Mouse (Mus musculus) ES-E14 (cell line): ENCODE results near the gene Rnd1. TPM values are rescaled to one million over a fixed set of nuclear protein-coding genes. Genes with fewer than 3 reads are reported as not detected.

Experiments used
- DNase-seq: peaks from one replicate; pipeline ENCODE4 v3.0.0-alpha.2; 2013; ENCODE audit warnings: low read depth, low spot score
- H3K27ac ChIP-seq: 2 replicates; pipeline ENCODE4 v1.5.1; 2012; ENCODE audit warnings: low read depth, mild to moderate bottlenecking, low read length, moderate library complexity, mixed read lengths; ENCODE audit not compliant: poor library complexity, insufficient read depth, severe bottlenecking
- H3K36me3 ChIP-seq: 2 replicates; pipeline ENCODE4 v1.6.1; 2012; ENCODE audit warnings: mild to moderate bottlenecking, low read length, moderate library complexity, mixed read lengths; ENCODE audit not compliant: control insufficient read depth, poor library complexity, insufficient read depth, severe bottlenecking
- H3K4me1 ChIP-seq, 2 experiments: fragments of 150-350 bp in 1 of 2; sonication (generic) in 1 of 2; 2 replicates each; pipeline ENCODE4 v1.6.1; 2012; ENCODE audit warnings: low read length in 2 of 2, mild to moderate bottlenecking in 1 of 2, mixed read lengths in 1 of 2; ENCODE audit not compliant: control insufficient read depth in 2 of 2, insufficient read depth in 2 of 2, poor library complexity in 1 of 2
- H3K4me3 ChIP-seq, 2 experiments: fragments of 150-350 bp in 1 of 2; sonication (generic) in 1 of 2; 2 replicates each; pipeline ENCODE4 v1.5.1; 2012; ENCODE audit warnings: low read length in 2 of 2, low read depth in 1 of 2, mild to moderate bottlenecking in 1 of 2, mixed read lengths in 1 of 2; ENCODE audit not compliant: insufficient read depth in 1 of 2, poor library complexity in 1 of 2, severe bottlenecking in 1 of 2
- H3K9ac ChIP-seq: 2 replicates; pipeline ENCODE4 v1.6.1; 2012; ENCODE audit warnings: low read depth, mild to moderate bottlenecking, low read length, mixed read lengths; ENCODE audit not compliant: poor library complexity, insufficient read depth, severe bottlenecking
- H3K9me3 ChIP-seq: fragments of 150-350 bp; sonication (generic); 2 replicates; pipeline ENCODE4 v1.6.1; 2012; ENCODE audit warnings: low read depth, mild to moderate bottlenecking, low read length; ENCODE audit not compliant: control insufficient read depth, insufficient read depth
- CHD2 ChIP-seq: IDR thresholded peaks from 2 replicates; pipeline ENCODE4 v1.6.1; 2014; ENCODE audit warnings: mild to moderate bottlenecking, low read depth, low read length, inconsistent platforms
- HCFC1 ChIP-seq: IDR thresholded peaks from 2 replicates; pipeline ENCODE4 v1.6.1; 2012; ENCODE audit warnings: low read length, inconsistent platforms, borderline replicate concordance; ENCODE audit not compliant: insufficient read depth
- MAFK ChIP-seq: IDR thresholded peaks from 2 replicates; pipeline ENCODE4 v1.6.1; 2014; ENCODE audit warnings: mild to moderate bottlenecking, low read depth, low read length, inconsistent platforms; ENCODE audit not compliant: insufficient read depth
- ZC3H11A ChIP-seq: IDR thresholded peaks from 2 replicates; pipeline ENCODE4 v1.6.1; 2012; ENCODE audit warnings: low read depth, mild to moderate bottlenecking, inconsistent platforms, low read length, borderline replicate concordance
- ZNF384 ChIP-seq: IDR thresholded peaks from 2 replicates; pipeline ENCODE4 v1.6.1; 2012; ENCODE audit warnings: low read depth, low read length, inconsistent platforms
- in situ Hi-C, 2 experiments: fragments of 600-800 bp; cut with MboI; formaldehyde crosslinking; loops; one replicate each; pipeline ENCODE4 v1.15.1; 2025; ENCODE audit warnings: low sequenced_read_pairs in 2 of 2, inconsistent platforms in 1 of 2; ENCODE audit not compliant: unreplicated experiment in 2 of 2
- total RNA-seq: library from RNA; depleted of rRNA; stranded (reverse); fragments of 300-350 nt; gene quantifications from 2 replicates; pipeline ENCODE4 v1.2.3, GENCODE M21; 2012

The Rnd1 gene
- total RNA-seq, 1 experiment: 7.6 TPM

DNA sequence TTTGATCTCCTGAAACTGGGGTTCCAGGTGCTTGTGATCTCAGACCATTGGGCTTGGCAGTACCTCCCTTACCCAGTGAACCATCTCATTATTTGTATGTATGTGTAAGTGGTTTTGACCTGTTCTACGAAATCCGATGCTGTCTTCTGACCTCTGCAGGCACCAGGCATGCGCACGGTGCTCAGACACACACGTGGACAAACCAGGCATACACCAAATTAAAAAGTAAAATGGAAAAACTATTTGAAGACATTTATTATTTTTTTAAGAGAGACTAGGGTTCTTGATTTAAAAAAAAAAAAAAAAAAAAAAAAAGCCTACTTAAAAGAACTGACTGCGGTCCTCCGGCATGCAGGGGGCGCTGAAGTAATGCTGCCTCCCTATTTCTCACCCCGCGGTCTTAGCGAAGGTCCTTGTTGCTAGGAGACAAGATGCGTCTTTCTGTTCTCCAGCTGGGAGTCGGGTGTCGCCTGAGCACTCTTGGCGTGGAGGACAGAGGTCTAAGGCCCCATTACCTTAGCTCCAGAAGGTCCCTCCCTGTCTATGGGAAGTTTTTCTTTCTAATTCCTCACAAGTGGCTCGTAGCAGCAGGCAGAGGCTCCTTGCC is 30.6 kb upstream of the Rnd1 start, which contains the start of gene Ccdc65:
TSS of gene Ccdc65 (plus strand) at position 442 of the 607 bp plus-strand sequence.
- in situ Hi-C loops: no loop called here
- H3K27ac ChIP-seq: no peak within 1 kb of the TSS
- no peaks in the 10 kb centered on the region; a peak in 1 of 4 replicates for H3K4me1 ChIP-seq
- peak within 1 kb of the TSS; percentile 52 to 63 for H3K4me3 ChIP-seq
- TF ChIP-seq HCFC1 (peak; percentile 75; the same call in 1 of the 2 replicates), MAFK (no peak), CHD2 (no peak), ZC3H11A (no peak), ZNF384 (peak; percentile 99)
- DNase-seq: peak; percentile 91
- H3K36me3 ChIP-seq: no peaks in the 10 kb centered on the region
- no peak within 1 kb of the TSS for H3K9ac ChIP-seq
- H3K9me3 ChIP-seq: no peaks in the 10 kb centered on the region

DNA sequence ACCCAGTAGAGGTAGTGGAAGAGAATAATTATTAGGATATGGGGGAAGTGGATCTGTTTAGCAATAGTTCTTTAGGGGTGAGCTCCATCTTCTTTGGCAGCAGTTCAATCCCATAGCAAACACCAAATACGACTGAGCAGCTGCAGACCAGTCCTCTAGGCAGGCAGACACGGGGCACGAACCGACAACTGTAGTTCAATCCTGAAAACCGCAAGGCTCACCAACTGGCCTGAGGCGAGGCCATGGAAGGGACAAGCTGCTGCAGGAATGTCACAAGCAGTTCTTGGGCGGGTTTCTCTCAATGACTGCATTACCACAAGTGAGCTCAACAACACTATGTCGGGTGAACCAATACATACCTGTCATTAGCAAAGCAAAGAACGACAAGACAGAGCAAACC is 27.1 kb upstream of the Rnd1 start:
- no peak overlapping the region for H3K27ac ChIP-seq
- H3K9ac ChIP-seq: no peak overlapping the region
- H3K9me3 ChIP-seq: no peaks in the 10 kb centered on the region
- H3K4me1 ChIP-seq: no peaks in the 10 kb centered on the region; a peak in 1 of 4 replicates
- no peak overlapping the region for H3K4me3 ChIP-seq
- in situ Hi-C loops: no loop called here
- DNase-seq: no peak
- H3K36me3 ChIP-seq: no peaks in the 10 kb centered on the region
- no peak for TF ChIP-seq CHD2
- no peak for TF ChIP-seq ZNF384
- no peak for TF ChIP-seq MAFK
- no peak for TF ChIP-seq HCFC1
- no peak for TF ChIP-seq ZC3H11A

DNA sequence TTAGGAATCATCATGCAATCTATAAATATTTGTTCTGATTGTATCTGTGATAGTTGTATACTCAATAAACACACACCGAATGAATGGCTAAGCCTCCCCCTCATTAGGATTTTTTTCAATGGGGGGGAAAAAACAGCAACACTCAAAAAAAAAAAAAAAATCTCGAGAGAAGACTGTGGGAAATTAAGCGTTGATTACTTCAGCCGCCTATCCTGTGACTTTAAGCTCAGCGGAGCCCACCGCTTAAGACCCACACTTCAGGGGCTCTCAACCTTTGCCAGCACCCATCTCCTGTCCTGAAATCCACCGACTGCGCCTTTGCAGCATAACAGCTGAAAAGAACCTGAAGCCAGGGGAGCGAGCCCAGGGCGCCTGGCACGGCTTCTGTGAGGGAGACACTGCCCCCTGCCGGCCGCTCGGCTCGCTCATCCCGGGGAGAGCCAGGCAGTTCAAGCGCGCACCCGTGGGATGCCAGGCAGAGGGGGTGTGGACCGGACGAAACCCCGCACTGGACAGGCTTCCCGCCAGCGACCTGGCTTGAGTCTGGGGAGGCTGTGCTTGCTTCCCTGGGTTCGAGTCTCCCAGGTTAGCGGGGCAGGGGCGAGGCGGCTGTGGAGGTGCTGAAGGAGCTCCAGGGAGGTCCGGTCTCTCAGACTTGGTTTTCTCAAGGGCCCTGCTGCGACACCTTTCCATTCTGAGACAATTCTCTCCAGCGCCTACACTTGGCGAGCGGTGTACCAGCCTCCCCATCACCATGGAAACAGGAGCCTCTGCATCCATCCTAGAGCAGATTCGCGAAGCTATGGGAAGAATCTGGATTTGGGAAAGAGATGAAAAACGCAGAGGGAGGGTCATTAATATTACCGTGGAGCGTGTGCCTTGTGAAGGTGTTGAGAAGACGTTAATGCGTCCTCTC is 22.2 kb upstream of the Rnd1 start:
- H3K9ac ChIP-seq: peak overlapping the region; percentile 39; the same call in 1 of the 2 replicates
- DNase-seq: peak; percentile 79
- no peak for TF ChIP-seq CHD2
- TF ChIP-seq HCFC1: peak; percentile 65; the same call in 1 of the 2 replicates
- peak; percentile 81 for TF ChIP-seq ZNF384
- no peak for TF ChIP-seq MAFK
- 0 out of 2 replicates have a peak, but pooled peaks have one; percentile 3 for TF ChIP-seq ZC3H11A
- peak overlapping the region; percentile 57 to 59 for H3K4me3 ChIP-seq
- peaks cover 0 to 6% of the 10 kb centered on the region in 2 experiments; a peak in 1 of 4 replicates for H3K4me1 ChIP-seq
- in situ Hi-C loops: no loop called here
- H3K36me3 ChIP-seq: no peaks in the 10 kb centered on the region
- H3K27ac ChIP-seq: no peak overlapping the region
- H3K9me3 ChIP-seq: no peaks in the 10 kb centered on the region

DNA sequence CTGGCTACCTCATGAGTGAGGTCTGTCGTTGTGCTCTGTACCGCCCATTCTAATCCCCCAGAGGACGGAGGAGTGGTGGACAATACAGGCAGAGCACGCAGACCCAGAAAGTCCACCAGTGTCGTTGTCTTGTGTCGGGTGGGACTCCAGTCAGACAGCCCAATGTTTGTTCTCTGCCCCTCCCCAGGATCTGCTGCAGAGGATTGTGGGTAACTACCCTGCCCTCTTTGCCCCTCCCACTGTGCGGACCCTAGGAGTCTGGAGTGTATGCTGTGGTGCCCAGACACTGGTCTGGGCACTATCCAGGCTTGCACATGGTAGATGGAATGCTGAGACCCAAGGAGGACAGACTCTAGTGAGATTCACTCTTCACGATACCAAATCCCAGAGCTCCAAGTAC is 19.0 kb upstream of the Rnd1 start:
- H3K27ac ChIP-seq: no peak overlapping the region
- in situ Hi-C loops: no loop called here
- peak overlapping the region; percentile 50; the same call in 1 of the 2 replicates for H3K9ac ChIP-seq
- no peaks in the 10 kb centered on the region for H3K36me3 ChIP-seq
- peak; percentile 41 for DNase-seq
- peak overlapping the region; percentile 41 to 48; a peak in 3 of 4 replicates for H3K4me3 ChIP-seq
- TF ChIP-seq MAFK (no peak), CHD2 (no peak), ZC3H11A (no peak), ZNF384 (no peak), HCFC1 (no peak)
- peaks cover 0 to 12% of the 10 kb centered on the region in 2 experiments; a peak in 2 of 4 replicates for H3K4me1 ChIP-seq
- H3K9me3 ChIP-seq: no peaks in the 10 kb centered on the region
